ENCODE assay signal across 12 mouse cellular contexts in the genomic region with DNA sequence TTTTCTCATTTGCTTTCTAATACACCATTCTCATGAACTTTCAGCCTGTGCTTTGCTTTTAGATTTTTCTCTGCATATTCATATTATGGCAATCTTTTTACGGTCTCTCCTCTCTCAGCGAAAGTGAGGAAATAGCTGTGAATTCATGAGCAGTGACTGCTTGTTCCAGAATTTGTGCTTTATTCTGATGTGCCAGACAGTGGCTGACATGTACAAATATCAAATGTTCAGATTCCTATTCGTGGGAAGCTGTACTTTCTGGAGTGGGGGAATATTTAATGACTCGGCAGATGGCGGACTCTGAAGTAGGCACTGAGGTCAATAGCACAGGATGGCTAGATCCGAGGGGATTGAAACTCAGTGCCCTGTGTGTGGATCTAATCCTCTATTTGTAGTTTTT.
"Had no signal": no experiment of that assay in that cellular context is flagged by ENCODE, and none has a peak within 500 bp of the region (broad histone marks: within the 10 kb centered on the region; RNA-seq: fewer than 3 reads in every experiment).

No protein-coding gene starts in this region.

- H3K9me3 ChIP-seq: limb, embryonic 12.5 days; liver, embryonic 13.5 days; lung, embryonic 15.5 days; neural tube, embryonic 12.5 days had no signal

- H3K36me3 ChIP-seq: limb, embryonic 12.5 days; liver, embryonic 13.5 days; lung, embryonic 15.5 days; neural tube, embryonic 12.5 days had no signal

- H3K27me3 ChIP-seq: limb, embryonic 12.5 days; liver, embryonic 13.5 days; lung, embryonic 15.5 days; neural tube, embryonic 12.5 days had no signal

- H3K4me3 ChIP-seq: limb, embryonic 12.5 days; liver, embryonic 13.5 days; lung, embryonic 15.5 days; neural tube, embryonic 12.5 days had no signal

- H3K9ac ChIP-seq: limb, embryonic 12.5 days; liver, embryonic 13.5 days; liver, postnatal 0 days; lung, embryonic 15.5 days; neural tube, embryonic 12.5 days had no signal

- DNase-seq: kidney, adult 18-20 months; kidney, postnatal 4 days; liver; liver, embryonic 13.5 days; liver, postnatal 0 days; midbrain, embryonic 14.5 days; spleen, adult 18-20 months; thymus, adult 18-20 months; thymus, postnatal 14 days had no signal

- ATAC-seq: liver, postnatal 0 days had no signal

- H3K4me2 ChIP-seq: limb, embryonic 12.5 days; liver, embryonic 13.5 days; lung, embryonic 15.5 days; neural tube, embryonic 12.5 days had no signal

- H3K27ac ChIP-seq: limb, embryonic 12.5 days; liver, embryonic 13.5 days; lung, embryonic 15.5 days; neural tube, embryonic 12.5 days had no signal

- H3K4me1 ChIP-seq: liver, embryonic 13.5 days; lung, embryonic 15.5 days had no signal
